Mouse (Mus musculus) E14TG2a.4 (cell line): ENCODE measurements around the gene Phf14.

Experiments
- CTCF ChIP-seq: conservative IDR thresholded peaks from 2 replicates; pipeline ENCODE4 v1.5.1; 2014; ENCODE audit warnings: low read length
- NANOG ChIP-seq: IDR thresholded peaks from 2 replicates; pipeline ENCODE4 v1.6.1; 2014; ENCODE audit warnings: borderline replicate concordance, low read length, mixed read lengths
- POU5F1 ChIP-seq: IDR thresholded peaks from 2 replicates; pipeline ENCODE4 v1.6.1; 2014; ENCODE audit warnings: low read length, borderline replicate concordance

DNA sequence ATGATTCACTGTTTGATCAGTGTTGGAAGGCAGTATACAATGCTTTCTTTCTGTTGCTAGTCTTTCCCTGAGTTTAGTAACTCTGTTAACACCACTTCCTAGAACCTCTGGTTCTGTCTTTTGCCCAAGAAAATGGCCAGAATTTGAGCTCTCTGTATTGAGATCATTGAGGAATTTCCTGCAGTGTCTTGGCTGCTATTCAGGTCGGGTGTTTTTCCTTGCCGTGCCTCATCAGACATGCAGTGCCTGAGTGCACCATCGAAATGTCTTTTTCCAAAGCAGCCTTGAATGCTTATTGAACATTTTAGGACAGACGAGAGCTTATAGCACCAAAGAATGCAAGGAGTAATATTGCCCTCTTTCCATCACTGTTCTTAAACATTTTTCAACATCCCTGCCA, 127.0 kb downstream of the Phf14 start:
- TF ChIP-seq CTCF (no peak), POU5F1 (no peak), NANOG (no peak)
